Mouse (Mus musculus): ENCODE data around the gene Uck2. TPM values are rescaled to one million over a fixed set of nuclear protein-coding genes. Genes with fewer than 3 reads are reported as not detected.

The Uck2 gene
- polyA plus RNA-seq, 1 experiment from 2014 or later, result 53.0 TPM

- H3K4me1 ChIP-seq (replicated peaks; ENCODE audit: control insufficient read depth, insufficient read depth, low read length), result peaks cover 21% of the 10 kb centered on the region
- H3K4me2 ChIP-seq (ENCODE audit: low read length), result no peak overlapping the region
- DNase-seq (ENCODE audit: low spot score) (no peak), ATAC-seq (replicated peaks; ENCODE audit: low FRiP score, low TSS enrichment, low read depth) (no peak)
- no peak overlapping the region for H3K9ac ChIP-seq (ENCODE audit: low read length)
- H3K27me3 ChIP-seq (replicated peaks; ENCODE audit: control insufficient read depth, insufficient read depth, low read length), result peaks cover 12% of the 10 kb centered on the region; the same call in 1 of the 2 replicates
- H3K4me3 ChIP-seq (ENCODE audit: low read depth, low read length), result no peak overlapping the region
- H3K9me3 ChIP-seq (ENCODE audit: control insufficient read depth, low read length), result no peaks in the 10 kb centered on the region
- H3K27ac ChIP-seq (ENCODE audit: low read depth), result no peak overlapping the region
- 45% methylated on average over 11 of the region's 11 CpGs for WGBS
- H3K36me3 ChIP-seq (ENCODE audit: control insufficient read depth, insufficient read depth, low read length), result no peaks in the 10 kb centered on the region
Observed at GRCm38 (mm10) chr1:167288665-167289538, 3.8 kb upstream of the Uck2 start.

- H3K9ac ChIP-seq (ENCODE audit: low read length), result no peak overlapping the region
- peaks cover 26% of the 10 kb centered on the region for H3K4me1 ChIP-seq (replicated peaks; ENCODE audit: control insufficient read depth, insufficient read depth, low read length)
- no peak for DNase-seq (ENCODE audit: low spot score)
- no peak overlapping the region for H3K27ac ChIP-seq (ENCODE audit: low read depth)
- H3K9me3 ChIP-seq (ENCODE audit: control insufficient read depth, low read length), result no peaks in the 10 kb centered on the region
- peaks cover 12% of the 10 kb centered on the region; the same call in 1 of the 2 replicates for H3K27me3 ChIP-seq (replicated peaks; ENCODE audit: control insufficient read depth, insufficient read depth, low read length)
- H3K36me3 ChIP-seq (ENCODE audit: control insufficient read depth, insufficient read depth, low read length), result no peaks in the 10 kb centered on the region
- H3K4me2 ChIP-seq (ENCODE audit: low read length), result no peak overlapping the region
- no peak overlapping the region for H3K4me3 ChIP-seq (ENCODE audit: low read depth, low read length)
- 69% methylated on average over 5 of the region's 5 CpGs for WGBS
- ATAC-seq (replicated peaks; ENCODE audit: low FRiP score, low TSS enrichment, low read depth), result no peak
Observed at GRCm38 (mm10) chr1:167287156-167287555, 2.0 kb upstream of the Uck2 start.

GRCm38 (mm10) chr1:167285356-167285755, 236 bp upstream of the Uck2 start:
- WGBS, result 2% methylated on average over 8 of the region's 8 CpGs
- peak overlapping the region; percentile 88; the same call in 1 of the 2 replicates for H3K27ac ChIP-seq (ENCODE audit: low read depth)
- DNase-seq (ENCODE audit: low spot score) (no peak), ATAC-seq (replicated peaks; ENCODE audit: low FRiP score, low TSS enrichment, low read depth) (no peak)
- peak overlapping the region; percentile 85 for H3K9ac ChIP-seq (ENCODE audit: low read length)
- peak overlapping the region; percentile 77 for H3K4me2 ChIP-seq (ENCODE audit: low read length)
- H3K27me3 ChIP-seq (replicated peaks; ENCODE audit: control insufficient read depth, insufficient read depth, low read length), result peaks cover 11% of the 10 kb centered on the region; the same call in 1 of the 2 replicates
- H3K4me3 ChIP-seq (ENCODE audit: low read depth, low read length), result peak overlapping the region; percentile 64
- peaks cover 24% of the 10 kb centered on the region for H3K4me1 ChIP-seq (replicated peaks; ENCODE audit: control insufficient read depth, insufficient read depth, low read length)
- H3K9me3 ChIP-seq (ENCODE audit: control insufficient read depth, low read length), result no peaks in the 10 kb centered on the region
- H3K36me3 ChIP-seq (ENCODE audit: control insufficient read depth, insufficient read depth, low read length), result no peaks in the 10 kb centered on the region

- ATAC-seq (replicated peaks; ENCODE audit: low FRiP score, low TSS enrichment, low read depth) (peak; percentile 93), DNase-seq (ENCODE audit: low spot score) (peak; percentile 91)
- H3K4me3 ChIP-seq (ENCODE audit: low read depth, low read length), result peak overlapping the region; percentile 64
- 0 out of 2 replicates have a peak, but pooled peaks cover 6% of the 10 kb centered on the region for H3K27me3 ChIP-seq (replicated peaks; ENCODE audit: control insufficient read depth, insufficient read depth, low read length)
- peaks cover 20% of the 10 kb centered on the region for H3K4me1 ChIP-seq (replicated peaks; ENCODE audit: control insufficient read depth, insufficient read depth, low read length)
- H3K4me2 ChIP-seq (ENCODE audit: low read length), result peak overlapping the region; percentile 77
- WGBS, result under 1% methylated on average over 49 of the region's 51 CpGs
- H3K9me3 ChIP-seq (ENCODE audit: control insufficient read depth, low read length), result no peaks in the 10 kb centered on the region
- H3K9ac ChIP-seq (ENCODE audit: low read length), result peak overlapping the region; percentile 85
- no peaks in the 10 kb centered on the region for H3K36me3 ChIP-seq (ENCODE audit: control insufficient read depth, insufficient read depth, low read length)
- H3K27ac ChIP-seq (ENCODE audit: low read depth), result peak overlapping the region; percentile 88
Observed at GRCm38 (mm10) chr1:167284837-167285319, 242 bp downstream of the Uck2 start.

- under 1% methylated on average over 58 of the region's 73 CpGs for WGBS
- Histone ChIP-seq H3K9ac (ENCODE audit: low read length) (peak overlapping the region; percentile 85), H3K27ac (ENCODE audit: low read depth) (peak overlapping the region; percentile 88), H3K4me2 (ENCODE audit: low read length) (peak overlapping the region; percentile 77), H3K9me3 (ENCODE audit: control insufficient read depth, low read length) (no peaks in the 10 kb centered on the region), H3K36me3 (ENCODE audit: control insufficient read depth, insufficient read depth, low read length) (no peaks in the 10 kb centered on the region), H3K4me3 (ENCODE audit: low read depth, low read length) (peak overlapping the region; percentile 64), H3K4me1 (replicated peaks; ENCODE audit: control insufficient read depth, insufficient read depth, low read length) (peaks cover 16% of the 10 kb centered on the region; the same call in 1 of the 2 replicates), H3K27me3 (replicated peaks; ENCODE audit: control insufficient read depth, insufficient read depth, low read length) (0 out of 2 replicates have a peak, but pooled peaks cover 3% of the 10 kb centered on the region)
- ATAC-seq (replicated peaks; ENCODE audit: low FRiP score, low TSS enrichment, low read depth) (peak; percentile 44), DNase-seq (ENCODE audit: low spot score) (peak; percentile 93)
Observed at GRCm38 (mm10) chr1:167284258-167284836, 773 bp downstream of the Uck2 start.

GRCm38 (mm10) chr1:167283441-167284257, 1.5 kb downstream of the Uck2 start:
- DNase-seq (ENCODE audit: low spot score) (peak; percentile 83), ATAC-seq (replicated peaks; ENCODE audit: low FRiP score, low TSS enrichment, low read depth) (peak; percentile 32)
- peak overlapping the region; percentile 85 for H3K9ac ChIP-seq (ENCODE audit: low read length)
- peak overlapping the region; percentile 77 for H3K4me2 ChIP-seq (ENCODE audit: low read length)
- peak overlapping the region; percentile 64 for H3K4me3 ChIP-seq (ENCODE audit: low read depth, low read length)
- H3K27me3 ChIP-seq (replicated peaks; ENCODE audit: control insufficient read depth, insufficient read depth, low read length), result 0 out of 2 replicates have a peak, but pooled peaks cover 3% of the 10 kb centered on the region
- peak overlapping the region; percentile 88 for H3K27ac ChIP-seq (ENCODE audit: low read depth)
- peaks cover 12% of the 10 kb centered on the region; the same call in 1 of the 2 replicates for H3K4me1 ChIP-seq (replicated peaks; ENCODE audit: control insufficient read depth, insufficient read depth, low read length)
- H3K9me3 ChIP-seq (ENCODE audit: control insufficient read depth, low read length), result no peaks in the 10 kb centered on the region
- no peaks in the 10 kb centered on the region for H3K36me3 ChIP-seq (ENCODE audit: control insufficient read depth, insufficient read depth, low read length)
- under 1% methylated on average over 44 of the region's 44 CpGs for WGBS

- Histone ChIP-seq H3K27ac (ENCODE audit: low read depth) (no peak overlapping the region), H3K27me3 (replicated peaks; ENCODE audit: control insufficient read depth, insufficient read depth, low read length) (0 out of 2 replicates have a peak, but pooled peaks cover 3% of the 10 kb centered on the region), H3K9me3 (ENCODE audit: control insufficient read depth, low read length) (no peaks in the 10 kb centered on the region), H3K4me1 (replicated peaks; ENCODE audit: control insufficient read depth, insufficient read depth, low read length) (peaks cover 12% of the 10 kb centered on the region; the same call in 1 of the 2 replicates), H3K4me3 (ENCODE audit: low read depth, low read length) (peak overlapping the region; percentile 64), H3K4me2 (ENCODE audit: low read length) (peak overlapping the region; percentile 77), H3K9ac (ENCODE audit: low read length) (no peak overlapping the region), H3K36me3 (ENCODE audit: control insufficient read depth, insufficient read depth, low read length) (no peaks in the 10 kb centered on the region)
- ATAC-seq (replicated peaks; ENCODE audit: low FRiP score, low TSS enrichment, low read depth), result no peak
- no peak for DNase-seq (ENCODE audit: low spot score)
- 53% methylated on average over 5 of the region's 5 CpGs for WGBS
Observed at GRCm38 (mm10) chr1:167282768-167283167, 2.4 kb downstream of the Uck2 start.

- Histone ChIP-seq H3K27ac (ENCODE audit: low read depth) (no peak overlapping the region), H3K27me3 (replicated peaks; ENCODE audit: control insufficient read depth, insufficient read depth, low read length) (0 out of 2 replicates have a peak, but pooled peaks cover 3% of the 10 kb centered on the region), H3K4me3 (ENCODE audit: low read depth, low read length) (no peak overlapping the region), H3K9me3 (ENCODE audit: control insufficient read depth, low read length) (no peaks in the 10 kb centered on the region), H3K36me3 (ENCODE audit: control insufficient read depth, insufficient read depth, low read length) (no peaks in the 10 kb centered on the region), H3K4me1 (replicated peaks; ENCODE audit: control insufficient read depth, insufficient read depth, low read length) (peaks cover 12% of the 10 kb centered on the region; the same call in 1 of the 2 replicates), H3K4me2 (ENCODE audit: low read length) (no peak overlapping the region), H3K9ac (ENCODE audit: low read length) (no peak overlapping the region)
- 87% methylated on average over 3 of the region's 3 CpGs for WGBS
- ATAC-seq (replicated peaks; ENCODE audit: low FRiP score, low TSS enrichment, low read depth) (no peak), DNase-seq (ENCODE audit: low spot score) (no peak)
Observed at GRCm38 (mm10) chr1:167282112-167282511, 3.0 kb downstream of the Uck2 start.

All from intestine, embryonic 14.5 days (tissue).